Mouse (Mus musculus) central nervous system, embryonic 18 days (tissue): ENCODE results near the gene Psme2. TPM values are rescaled to one million over a fixed set of nuclear protein-coding genes. Genes with fewer than 3 reads are reported as not detected.

ENCODE experiments used
- polyA plus RNA-seq: library from polyadenylated mRNA; depleted of rRNA; stranded (reverse); fragments of >200 nt; gene quantifications from 2 replicates; pipeline ENCODE4 v1.2.3, GENCODE M21; 2012; rRNA removed

Gene Psme2
- 76.9 and 77.8 TPM in 2 replicates for polyA plus RNA-seq

DNA sequence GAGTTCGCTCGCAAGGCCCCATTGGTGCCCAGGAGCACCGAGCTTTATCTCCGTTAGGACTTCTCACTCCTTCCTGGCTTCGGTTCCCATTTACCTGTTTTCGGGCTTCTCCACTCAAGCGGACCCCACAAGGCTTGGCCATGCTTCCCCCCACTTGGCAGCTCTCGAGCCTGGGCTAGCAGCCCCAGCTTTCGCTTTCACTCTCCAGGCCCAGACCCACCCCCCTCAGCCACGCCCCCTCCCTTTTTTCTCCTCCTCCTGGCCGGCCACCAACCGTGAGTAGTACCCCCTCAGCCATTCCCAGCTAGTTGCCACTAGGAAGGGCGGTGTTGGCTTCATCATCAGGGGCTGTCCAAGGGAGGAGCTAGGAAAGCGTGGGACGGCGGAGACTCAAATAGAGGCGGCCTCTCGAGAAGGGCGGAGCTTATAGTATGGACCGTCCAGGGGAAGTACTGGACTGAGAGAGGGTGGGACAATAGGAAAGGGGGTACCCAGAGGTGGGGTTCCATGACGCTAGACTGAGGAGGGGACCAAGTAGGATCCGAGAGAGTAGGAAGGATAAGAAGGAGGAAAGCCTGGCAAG lies at the start of gene Psme2:
Gene Psme2, minus strand, starts transcription at position 366 of the 583 bp plus-strand sequence.

GRCm38 (mm10) chr14:55637795-55638194 lies 46.9 kb upstream of the Psme2 start, which contains the start of gene Gm49378:
Gene Gm49378 (minus strand): TSS chr14:55637895.

GRCm38 (mm10) chr14:55635523-55636007 lies 44.7 kb upstream of the Psme2 start, which contains the start of gene Ipo4:
Gene Ipo4 (minus strand): TSS chr14:55635957.

DNA sequence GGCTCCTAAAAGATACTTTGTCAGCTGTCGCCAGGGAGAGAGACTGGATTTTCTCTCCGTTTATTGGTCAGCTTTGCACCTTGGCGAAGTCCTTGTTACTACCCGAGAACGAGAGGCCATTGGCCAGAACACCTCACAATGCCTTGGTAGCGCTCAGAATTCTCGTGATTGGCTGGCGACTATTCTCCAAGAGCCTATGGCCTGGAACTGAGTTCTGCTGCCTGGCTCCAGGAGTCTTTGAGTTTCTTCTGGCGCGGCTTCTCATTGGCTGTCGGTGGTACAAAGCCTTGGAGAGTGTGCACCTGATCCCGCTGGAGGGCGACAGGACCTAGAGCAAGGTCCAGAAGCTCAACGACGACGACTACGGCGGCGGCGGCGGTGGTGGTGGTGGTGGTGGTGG lies 26.9 kb upstream of the Psme2 start, which contains the start of gene Rec8:
Gene Rec8, plus strand, starts transcription at position 216 of the 400 bp plus-strand sequence.

DNA sequence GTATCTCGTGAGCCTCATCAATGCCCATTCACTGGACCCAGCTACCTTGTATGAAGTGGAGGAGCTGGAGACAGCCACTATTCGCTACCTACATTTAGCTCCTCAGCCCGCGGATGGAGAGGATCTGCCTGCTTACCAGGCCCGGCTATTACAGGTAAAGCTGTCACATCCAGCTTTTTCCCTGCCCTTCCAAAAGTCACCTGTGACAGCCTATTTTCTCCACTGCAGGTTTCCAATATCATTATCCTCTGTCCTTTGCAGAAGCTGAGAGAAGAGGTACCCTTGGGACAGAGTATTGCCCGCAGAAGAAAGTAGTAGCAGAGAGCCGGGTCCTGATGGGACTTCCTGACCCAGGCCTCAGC lies 12.3 kb upstream of the Psme2 start, which contains the start of gene Irf9:
Gene Irf9, plus strand, starts transcription at position 301 of the 362 bp plus-strand sequence.

DNA sequence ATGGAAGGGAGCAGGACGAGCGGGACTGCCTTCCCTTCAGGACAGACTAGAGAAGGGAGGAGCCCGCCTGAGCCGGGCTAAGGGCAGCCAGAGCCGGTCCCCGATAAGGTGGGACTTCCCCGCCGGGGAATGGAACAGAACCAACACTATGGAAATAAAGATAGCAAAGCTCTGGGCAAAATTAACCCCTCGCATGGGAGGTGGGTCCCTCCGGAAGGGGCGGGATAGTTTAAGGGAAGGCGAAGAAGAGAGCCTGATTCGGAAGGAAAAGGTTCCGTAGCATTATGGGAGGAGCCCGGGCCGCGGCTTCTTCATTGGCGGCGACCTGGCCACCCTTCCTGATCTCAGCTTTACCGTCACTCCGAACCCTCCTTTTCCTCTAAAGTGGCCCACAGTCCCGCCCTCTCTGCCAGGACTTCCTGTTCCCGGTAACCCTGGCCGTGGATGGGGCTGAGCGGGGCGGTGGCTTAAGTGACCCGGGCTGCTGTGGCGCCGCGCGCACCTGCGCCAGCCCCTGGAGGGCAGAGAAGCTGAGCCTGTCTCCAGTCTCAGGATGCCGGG lies 498 bp upstream of the Psme2 start, which contains the start of gene Rnf31:
Gene Rnf31, plus strand, starts transcription at position 378 of the 561 bp plus-strand sequence.

DNA sequence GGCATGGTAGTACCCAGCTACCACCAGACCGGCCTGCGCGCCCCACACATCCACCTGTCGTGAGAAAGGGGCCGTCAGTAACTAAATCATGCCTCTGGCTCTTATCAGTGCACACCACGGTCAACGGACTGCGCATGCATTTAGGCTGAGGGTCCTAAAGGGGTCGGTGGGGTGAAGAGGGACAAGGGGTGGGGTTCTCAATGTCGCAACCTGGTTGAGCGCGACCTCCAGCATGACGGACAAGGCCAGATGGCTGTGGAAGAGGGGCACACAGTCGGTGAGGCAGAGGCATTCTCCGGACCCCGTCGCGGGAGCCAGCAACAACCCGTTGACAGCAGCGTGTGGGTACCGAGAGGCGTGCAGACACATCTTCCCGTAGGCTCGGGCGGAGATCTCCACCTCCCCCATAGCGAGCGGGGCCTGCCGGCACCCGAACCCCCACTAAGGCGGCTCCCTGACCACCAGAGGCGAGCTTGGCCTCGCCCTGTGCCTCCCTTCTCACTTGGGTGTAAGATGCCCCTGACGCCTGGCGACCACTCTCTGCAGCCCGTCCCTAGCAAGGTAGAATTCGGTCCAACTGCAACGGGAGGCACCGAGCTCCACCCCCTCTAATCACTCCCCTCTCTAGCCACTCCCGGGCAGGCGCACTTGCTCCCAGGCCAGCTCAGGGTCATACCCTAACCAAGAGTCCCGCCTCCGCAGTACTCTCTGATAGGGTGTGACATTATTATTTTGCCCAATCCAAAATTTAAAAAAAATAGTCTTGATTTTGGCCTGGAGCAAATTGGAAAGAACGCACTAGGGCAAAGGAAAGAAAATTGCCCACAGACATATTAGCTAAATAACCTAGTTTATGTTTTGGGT lies 6.0 kb downstream of the Psme2 start, which contains the start of gene Emc9:
Gene Emc9, minus strand, starts transcription at position 601 of the 864 bp plus-strand sequence.

DNA sequence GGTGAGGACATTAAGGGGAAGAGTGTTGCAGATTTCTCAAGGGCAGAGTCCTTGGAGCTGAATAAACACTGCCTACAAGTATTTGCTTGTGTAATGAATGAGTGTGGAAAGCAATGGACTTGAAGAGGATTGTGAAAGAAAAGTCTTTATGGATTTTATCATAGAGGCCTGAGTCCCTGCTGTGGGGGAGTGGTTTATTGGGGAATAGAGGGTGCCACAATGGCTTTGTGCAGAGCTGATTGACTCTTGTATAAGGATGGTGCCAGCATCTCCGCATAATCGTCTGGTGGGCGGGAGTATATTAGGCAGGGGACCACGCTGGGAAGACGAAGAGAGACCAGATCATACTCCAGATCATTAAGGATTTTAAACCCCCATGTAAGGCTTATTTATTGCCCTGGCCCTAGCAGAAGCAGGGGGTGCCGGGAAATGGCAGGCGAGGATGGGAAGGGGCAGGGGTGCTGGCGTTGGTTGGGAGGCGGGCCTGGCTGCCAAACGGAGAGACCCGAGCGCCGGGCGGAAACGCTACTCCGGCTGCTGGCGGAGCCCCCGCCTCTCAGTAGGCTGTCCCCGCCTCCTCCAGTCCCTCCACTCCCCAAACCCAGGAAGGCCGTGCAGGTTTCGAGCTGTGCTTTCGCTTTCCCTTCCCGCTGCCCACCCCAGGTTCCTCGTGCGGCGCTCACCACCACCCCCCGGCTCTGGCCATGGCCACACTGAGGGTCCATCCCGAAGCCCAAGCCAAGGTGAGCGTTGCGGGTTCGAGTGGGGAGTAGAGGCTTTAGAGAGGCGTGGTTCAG lies 12.8 kb downstream of the Psme2 start, which contains the start of gene Psme1:
Gene Psme1, plus strand, starts transcription at position 253 of the 797 bp plus-strand sequence.

DNA sequence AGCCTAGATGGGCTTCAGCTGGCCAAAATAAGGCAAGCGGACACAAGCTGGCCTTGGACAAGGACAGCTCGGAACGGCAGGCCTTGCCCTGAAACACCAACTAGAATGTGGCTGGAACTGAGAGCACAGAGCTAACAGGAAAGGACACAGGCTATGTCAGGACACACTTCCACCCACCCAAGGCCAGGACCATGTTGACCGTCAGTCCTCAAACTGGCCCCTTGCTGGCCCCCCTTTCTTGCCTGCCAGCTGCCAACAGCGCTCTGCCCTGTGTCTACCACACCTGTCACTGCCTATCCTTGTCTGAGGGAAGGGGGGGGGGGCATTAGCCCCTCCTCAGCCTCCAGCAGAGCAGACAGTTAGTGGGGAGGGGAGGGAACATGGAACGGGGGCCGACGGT lies 15.6 kb downstream of the Psme2 start, which contains the start of gene Fitm1:
Gene Fitm1, plus strand, starts transcription at position 316 of the 400 bp plus-strand sequence.

DNA sequence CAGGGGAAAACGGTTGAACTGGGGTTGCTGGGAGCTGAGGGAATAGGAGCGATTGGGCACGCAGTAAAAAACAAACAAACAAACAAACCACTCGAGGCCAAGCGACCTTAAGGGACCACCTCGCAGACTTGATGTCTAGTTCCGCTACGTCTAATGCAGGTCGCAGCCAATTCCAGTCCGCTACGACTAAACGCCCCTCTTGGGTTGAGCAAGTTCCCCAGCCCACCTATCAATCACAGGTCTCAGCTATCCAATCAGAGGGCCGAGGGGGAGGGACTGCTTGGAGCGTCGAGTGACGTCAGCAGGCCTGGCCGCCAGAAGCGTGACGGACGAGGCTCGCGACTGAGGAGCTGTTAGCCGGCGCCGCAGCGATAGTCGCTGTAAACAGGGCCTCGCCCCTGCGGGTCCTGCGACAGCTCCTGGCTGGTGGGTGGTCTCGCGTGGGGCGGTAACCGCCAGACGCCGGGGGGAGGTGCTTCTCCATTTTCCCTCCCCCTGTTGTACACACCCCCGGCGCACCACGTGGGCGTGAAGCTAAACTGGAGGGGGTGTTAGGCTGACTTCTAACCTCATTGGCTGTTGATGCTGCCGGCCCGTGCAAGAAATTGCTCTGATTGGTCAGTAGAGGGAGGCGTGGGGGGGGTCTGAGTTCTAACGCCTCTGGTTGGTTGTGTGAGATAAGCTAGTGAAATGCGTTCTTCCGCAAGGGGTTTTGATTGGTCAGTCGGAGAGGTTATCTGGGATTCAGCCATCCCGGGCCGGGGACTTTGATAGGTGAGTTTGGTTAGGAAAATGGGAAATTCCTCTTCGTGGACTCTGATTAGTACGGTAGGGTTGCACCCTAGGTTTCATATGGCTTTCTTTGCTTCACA lies 30.5 kb downstream of the Psme2 start, which contains the start of gene A730061H03Rik:
Gene A730061H03Rik, minus strand, starts transcription at position 205 of the 872 bp plus-strand sequence.

GRCm38 (mm10) chr14:55559799-55560201 lies 31.1 kb downstream of the Psme2 start, which contains the start of gene Dcaf11:
Gene Dcaf11 (plus strand): TSS chr14:55560006.

GRCm38 (mm10) chr14:55540067-55540786 lies 50.7 kb downstream of the Psme2 start, which contains the start of gene Pck2:
Gene Pck2 (plus strand): TSS chr14:55540266.

Other genes starting within 250 kb of the Psme2 start
- gene Dhrs4, start 112.4 kb downstream of the Psme2 start, polyA plus RNA-seq, result 14.6 and 15.1 TPM in 2 replicates
- gene Carmil3, start 100.5 kb downstream of the Psme2 start, polyA plus RNA-seq, result 237 and 240 TPM in 2 replicates
- 44.9 and 48.5 TPM in 2 replicates for gene Cpne6, start 80.7 kb downstream of the Psme2 start, polyA plus RNA-seq
- gene Nrl, start 66.1 kb downstream of the Psme2 start, polyA plus RNA-seq, result 0.96 and 1.5 TPM in 2 replicates
- 22.0 and 24.8 TPM in 2 replicates for gene Pck2, start 50.8 kb downstream of the Psme2 start, polyA plus RNA-seq
- gene Dcaf11, start 31.1 kb downstream of the Psme2 start, polyA plus RNA-seq, result 98.1 and 109 TPM in 2 replicates
- 0.59 TPM in 1 of 2 replicates, not detected in the other for gene A730061H03Rik, start 30.7 kb downstream of the Psme2 start, polyA plus RNA-seq
- gene Fitm1, start 15.5 kb downstream of the Psme2 start, polyA plus RNA-seq, result 0.08 and 2.9 TPM in 2 replicates
- 138 and 140 TPM in 2 replicates for gene Psme1, start 13.0 kb downstream of the Psme2 start, polyA plus RNA-seq
- gene Emc9, start 5.8 kb downstream of the Psme2 start, polyA plus RNA-seq, result 43.1 and 47.2 TPM in 2 replicates
- 21.9 and 24.7 TPM in 2 replicates for gene Rnf31, start 595 bp upstream of the Psme2 start, polyA plus RNA-seq
- 24.2 and 30.3 TPM in 2 replicates for gene Irf9, start 12.5 kb upstream of the Psme2 start, polyA plus RNA-seq
- gene Rec8, start 26.9 kb upstream of the Psme2 start, polyA plus RNA-seq, result 17.6 and 22.2 TPM in 2 replicates
- 202 and 205 TPM in 2 replicates for gene Ipo4, start 44.8 kb upstream of the Psme2 start, polyA plus RNA-seq
- gene Gm49378, start 46.8 kb upstream of the Psme2 start, polyA plus RNA-seq, result 5.1 TPM in 2 replicates
- gene Tm9sf1, start 52.7 kb upstream of the Psme2 start, polyA plus RNA-seq, result 35.5 and 36.6 TPM in 2 replicates
- gene Tssk4, start 59.1 kb upstream of the Psme2 start, polyA plus RNA-seq, result 1.2 and 1.4 TPM in 2 replicates
- 49.7 and 51.7 TPM in 2 replicates for gene Mdp1, start 69.4 kb upstream of the Psme2 start, polyA plus RNA-seq
- 39.3 and 44.8 TPM in 2 replicates for gene Gmpr2, start 80.8 kb upstream of the Psme2 start, polyA plus RNA-seq
- 467 and 498 TPM in 2 replicates for gene Nedd8, start 81.0 kb upstream of the Psme2 start, polyA plus RNA-seq
- gene Tinf2, start 90.7 kb upstream of the Psme2 start, polyA plus RNA-seq, result 19.4 and 19.8 TPM in 2 replicates
- gene Tgm1, start 122.8 kb upstream of the Psme2 start, polyA plus RNA-seq, result 0.31 and 2.6 TPM in 2 replicates
- 70.1 and 73.0 TPM in 2 replicates for gene Rabggta, start 131.2 kb upstream of the Psme2 start, polyA plus RNA-seq
- 87.8 and 91.7 TPM in 2 replicates for gene Dhrs1, start 154.6 kb upstream of the Psme2 start, polyA plus RNA-seq
- 18.7 and 19.3 TPM in 2 replicates for gene Nop9, start 154.6 kb upstream of the Psme2 start, polyA plus RNA-seq
- gene Cideb, start 167.3 kb upstream of the Psme2 start, polyA plus RNA-seq, result 0.88 and 1.0 TPM in 2 replicates
- 0.35 and 0.48 TPM in 2 replicates for gene Ltb4r2, start 170.3 kb upstream of the Psme2 start, polyA plus RNA-seq
- 0.47 and 0.59 TPM in 2 replicates for gene Ltb4r1, start 174.8 kb upstream of the Psme2 start, polyA plus RNA-seq
- gene Adcy4, start 193.0 kb upstream of the Psme2 start, polyA plus RNA-seq, result 2.7 and 3.0 TPM in 2 replicates
- 1.1 and 1.3 TPM in 2 replicates for gene Ripk3, start 197.8 kb upstream of the Psme2 start, polyA plus RNA-seq
- gene Nfatc4, start 232.0 kb upstream of the Psme2 start, polyA plus RNA-seq, result 9.2 and 11.3 TPM in 2 replicates